Comparison of ENCODE assay signal across 25 mouse cellular contexts in genomic region chr9:59346176-59346575, GRCm38 (mm10).
"Had no signal": no experiment of that assay in that cellular context is flagged by ENCODE, and none has a peak within 500 bp of the region (broad histone marks: within the 10 kb centered on the region; RNA-seq: fewer than 3 reads in every experiment).

No protein-coding gene starts in this region.

- H3K27me3 ChIP-seq: heart, embryonic 13.5 days; heart, embryonic 15.5 days; intestine, embryonic 15.5 days; kidney, embryonic 15.5 days; limb, embryonic 12.5 days had no signal

- ATAC-seq: forebrain, postnatal 0 days; hindbrain, embryonic 16.5 days; inflammation-experienced regulatory T-cells, adult 6 months; intestine, embryonic 15.5 days had no signal

- H3K27ac ChIP-seq: heart, adult 2 months; heart, embryonic 13.5 days; heart, embryonic 15.5 days; hindbrain, embryonic 14.5 days; intestine, embryonic 15.5 days; kidney, embryonic 15.5 days; kidney, postnatal 0 days; left cerebral cortex, adult 2 months; limb, embryonic 10.5 days; limb, embryonic 12.5 days had no signal

- H3K9me3 ChIP-seq: heart, embryonic 13.5 days; heart, embryonic 15.5 days; intestine, embryonic 15.5 days; kidney, embryonic 15.5 days; limb, embryonic 10.5 days had no signal

- H3K36me3 ChIP-seq: intestine, embryonic 15.5 days had no signal

- DNase-seq: forebrain, postnatal 0 days; gastrocnemius, postnatal 14 days; gastrocnemius, postnatal 36 days; heart, adult 11 months; heart, adult 2 months; heart, postnatal 14 days; heart, postnatal 36 days; kidney, adult 11 months; kidney, adult 2 months; kidney, adult 9 months; kidney, postnatal 14 days; kidney, postnatal 36 days; layer of hippocampus, adult 9-11 months had no signal

- H3K4me2 ChIP-seq: heart, embryonic 11.5 days; heart, embryonic 13.5 days; heart, embryonic 15.5 days; hindbrain, embryonic 14.5 days; intestine, embryonic 15.5 days; kidney, embryonic 15.5 days; limb, embryonic 12.5 days had no signal

- H3K4me3 ChIP-seq: heart, adult 2 months; heart, embryonic 13.5 days; heart, embryonic 15.5 days; intestine, embryonic 15.5 days; kidney, embryonic 15.5 days; left cerebral cortex, adult 2 months; limb, embryonic 10.5 days; limb, embryonic 12.5 days had no signal

- H3K9ac ChIP-seq: forebrain, postnatal 0 days; heart, embryonic 13.5 days; heart, embryonic 15.5 days; hindbrain, embryonic 14.5 days; intestine, embryonic 15.5 days; kidney, embryonic 15.5 days; limb, embryonic 12.5 days had no signal

- H3K4me1 ChIP-seq: heart, embryonic 13.5 days; heart, embryonic 15.5 days; intestine, embryonic 15.5 days; kidney, embryonic 15.5 days; limb, embryonic 10.5 days; limb, embryonic 12.5 days had no signal
